Mouse (Mus musculus): Measurements from ENCODE around the gene Syn3.

- TF ChIP-seq POLR2A (IDR thresholded peaks at IDR 0.05; ENCODE audit: extremely low read depth, insufficient read depth, low read length) (no peak), CTCF (IDR thresholded peaks at IDR 0.05; ENCODE audit: extremely low read depth, insufficient read depth, low read length) (no peak)
Measured at GRCm38 (mm10) chr10:86134848-86135247, 363.8 kb downstream of the Syn3 start.

Data from cortical plate, adult 2 months (tissue).